Mouse (Mus musculus): ENCODE measurements around the gene Lipa. TPM values are rescaled to one million over a fixed set of nuclear protein-coding genes. Genes with fewer than 3 reads are reported as not detected.

The Lipa gene
- total RNA-seq, 2 experiments from 2014 or later: 15.8 to 17.0 TPM

DNA sequence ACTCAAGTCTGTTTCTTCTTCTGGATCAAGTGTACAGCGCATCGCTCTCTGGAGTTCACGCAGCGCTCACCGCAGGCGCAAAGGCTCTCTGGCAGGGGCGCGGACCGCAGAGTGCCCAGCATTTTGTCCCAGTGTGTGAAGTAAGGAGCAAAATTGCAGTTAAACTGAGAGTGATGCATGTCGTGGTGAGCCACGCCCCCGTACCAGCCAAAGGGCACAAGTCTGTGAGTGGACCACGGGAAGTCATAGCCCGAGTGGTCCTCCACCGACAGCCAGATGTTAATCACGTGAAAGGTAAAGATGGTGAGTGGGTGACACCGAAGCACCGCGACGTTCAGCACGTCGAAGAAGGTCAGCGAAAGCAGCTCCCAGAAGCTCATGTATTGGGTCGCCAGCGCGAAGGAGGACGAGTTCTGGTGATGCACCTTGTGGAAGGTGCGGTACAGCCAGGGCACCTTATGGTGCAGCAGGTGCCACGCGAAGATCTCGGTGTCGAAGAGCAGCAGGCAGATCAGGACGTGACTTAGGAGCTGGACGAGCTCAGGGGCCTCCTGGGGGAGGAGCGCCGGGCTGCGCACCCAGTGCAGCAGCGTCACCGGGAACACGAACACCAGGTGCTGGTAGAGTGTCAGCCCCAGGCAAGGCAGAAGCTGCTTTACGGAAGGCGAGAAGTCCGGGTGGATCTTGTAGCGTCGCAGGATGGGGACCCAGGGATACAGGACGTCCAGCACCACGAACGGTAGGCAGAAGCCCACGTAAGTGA, 52.9 kb downstream of the Lipa start:
- DNase-seq (ENCODE audit: low spot score in 2 of 2): peak; percentile 10 to 16
- intact Hi-C loops (cut with DNase I): no loop called here

DNA sequence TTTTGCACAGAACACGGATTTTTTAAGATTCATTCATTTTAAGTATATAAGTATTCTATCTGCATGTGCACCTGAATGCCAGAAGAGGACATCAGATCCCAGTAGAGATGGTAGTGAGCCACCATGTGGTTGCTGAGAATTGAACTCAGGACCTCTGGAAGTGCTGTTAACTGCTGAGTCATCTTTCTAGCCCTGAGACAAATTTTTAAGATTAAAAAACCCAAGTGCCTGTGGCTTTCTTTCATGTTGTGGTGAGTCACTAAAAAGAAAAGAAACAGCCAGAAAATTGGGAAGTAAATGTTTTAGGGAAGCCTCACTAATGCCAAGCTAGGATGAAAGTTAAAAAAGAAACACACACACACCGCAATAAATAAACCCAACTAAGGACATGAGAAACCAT, 55.6 kb downstream of the Lipa start:
- intact Hi-C loops (cut with DNase I): no loop called here
- no peak for DNase-seq (ENCODE audit: low spot score in 2 of 2)

DNA sequence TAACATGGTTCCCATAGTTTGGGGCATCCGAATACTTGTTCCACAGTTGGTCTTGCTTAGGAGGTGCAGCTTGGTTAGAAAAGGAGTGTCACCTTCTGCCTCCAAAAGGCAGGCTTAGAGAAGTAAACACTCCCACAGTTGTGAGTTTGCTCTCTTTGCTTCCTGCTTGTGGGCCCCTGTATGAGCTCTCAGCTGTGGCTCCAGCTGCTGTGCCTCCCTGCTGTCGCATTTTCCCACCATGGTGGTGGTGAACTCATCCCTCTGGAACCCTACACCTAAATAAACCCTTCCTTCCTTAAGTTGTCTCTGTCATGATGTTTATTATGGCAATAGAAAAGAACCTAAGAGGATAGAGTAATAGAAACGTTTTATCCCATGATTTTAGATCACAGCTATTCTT, 58.5 kb downstream of the Lipa start:
- DNase-seq (ENCODE audit: low spot score in 2 of 2): no peak
- intact Hi-C loops (cut with DNase I): no loop called here

DNA sequence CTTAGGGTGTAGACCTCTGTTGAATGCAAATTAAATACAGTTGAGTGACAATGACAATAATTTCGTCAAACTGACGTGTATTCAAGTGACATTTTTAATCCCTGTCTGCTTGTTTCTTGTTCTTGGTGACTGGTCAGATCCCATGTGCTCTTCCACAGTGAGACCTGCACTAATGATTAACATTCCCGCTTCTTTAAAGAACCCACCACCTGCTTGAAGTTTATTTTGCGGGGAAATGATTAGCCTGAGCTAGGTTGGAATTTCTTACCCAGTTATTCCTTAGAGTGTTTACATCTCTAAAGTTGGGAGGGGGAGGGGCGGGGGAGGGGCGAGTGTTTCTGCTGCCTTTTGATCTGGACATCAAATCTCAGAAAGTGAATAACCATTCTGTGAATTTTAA, 59.1 kb downstream of the Lipa start:
- intact Hi-C loops (cut with DNase I): no loop called here
- no peak for DNase-seq (ENCODE audit: low spot score in 2 of 2)

DNA sequence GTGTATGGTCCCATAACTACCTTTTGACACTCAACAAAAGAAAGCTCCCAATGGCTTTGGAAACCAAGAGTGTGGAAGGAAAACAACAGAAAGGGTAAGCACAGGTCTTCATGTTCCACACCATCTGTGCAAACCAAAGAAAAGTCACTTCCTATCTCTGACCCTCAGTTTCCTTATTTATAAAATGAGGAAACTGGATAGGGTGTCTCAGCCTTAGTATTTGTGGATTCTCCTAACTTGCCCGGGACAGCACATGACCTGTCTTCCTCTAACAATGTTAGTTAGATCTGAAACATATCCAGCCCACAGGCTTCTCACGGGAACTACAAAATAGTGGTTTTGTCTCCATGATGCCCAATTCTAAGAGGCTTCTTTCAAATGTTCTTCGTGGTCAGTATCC, 62.8 kb downstream of the Lipa start:
- intact Hi-C loops (cut with DNase I): no loop called here
- DNase-seq (ENCODE audit: low spot score in 2 of 2): no peak

DNA sequence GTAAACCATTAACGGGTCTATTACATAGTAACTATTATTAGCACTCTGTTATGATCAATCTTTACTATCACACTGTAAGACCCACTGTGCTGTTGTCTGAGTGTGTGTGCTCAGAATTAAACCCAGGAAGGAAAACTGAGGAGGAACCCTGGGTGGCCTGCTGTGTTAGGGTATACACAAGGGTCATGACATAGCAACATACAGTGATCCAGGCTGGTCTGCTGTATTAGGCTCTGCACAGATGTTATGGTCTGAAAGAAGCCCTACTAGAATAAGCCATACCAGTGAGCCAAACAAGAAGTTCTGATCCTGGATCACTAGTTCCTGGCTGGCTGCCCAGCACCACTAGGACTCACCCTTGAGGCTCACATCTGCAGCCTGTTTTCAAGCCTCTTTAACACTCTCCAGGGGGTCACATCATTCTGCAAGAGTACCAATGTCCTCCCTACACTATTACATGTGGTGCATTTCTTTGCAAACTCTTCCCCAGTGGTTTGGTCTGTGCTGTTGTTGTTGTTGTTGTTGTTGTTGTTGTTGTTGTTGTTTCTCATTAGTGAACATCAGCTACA, 65.7 kb downstream of the Lipa start:
- intact Hi-C loops (cut with DNase I): no loop called here
- no peak for DNase-seq (ENCODE audit: low spot score in 2 of 2)

DNA sequence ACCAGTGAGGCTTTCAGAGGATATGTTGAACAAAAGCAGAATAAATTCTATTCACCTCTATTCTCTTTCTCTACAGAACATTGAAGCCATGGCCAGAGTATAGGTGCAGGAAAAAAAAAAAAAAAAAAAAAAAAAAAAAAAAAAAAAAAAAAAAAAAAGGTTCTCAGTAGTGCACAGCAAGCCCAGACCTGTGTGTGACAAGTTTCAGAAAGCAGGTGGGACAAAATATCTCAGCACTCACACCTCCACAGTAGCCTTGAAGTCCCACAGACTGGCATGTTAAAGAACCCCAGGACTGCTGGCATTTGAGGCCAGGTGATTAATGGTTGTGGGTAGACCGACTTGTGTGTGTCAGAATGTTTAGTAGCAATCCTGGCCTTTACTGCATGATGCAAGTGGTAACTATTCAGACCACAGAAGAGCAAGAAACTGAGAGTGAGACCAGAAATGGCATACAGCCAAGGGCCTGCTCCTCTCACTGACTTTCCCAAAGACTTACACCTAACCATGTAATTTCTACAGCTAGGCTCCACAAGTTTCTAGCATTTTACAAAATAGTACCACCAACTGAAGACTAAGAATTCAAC, 76.4 kb downstream of the Lipa start:
- intact Hi-C loops (cut with DNase I): no loop called here

DNA sequence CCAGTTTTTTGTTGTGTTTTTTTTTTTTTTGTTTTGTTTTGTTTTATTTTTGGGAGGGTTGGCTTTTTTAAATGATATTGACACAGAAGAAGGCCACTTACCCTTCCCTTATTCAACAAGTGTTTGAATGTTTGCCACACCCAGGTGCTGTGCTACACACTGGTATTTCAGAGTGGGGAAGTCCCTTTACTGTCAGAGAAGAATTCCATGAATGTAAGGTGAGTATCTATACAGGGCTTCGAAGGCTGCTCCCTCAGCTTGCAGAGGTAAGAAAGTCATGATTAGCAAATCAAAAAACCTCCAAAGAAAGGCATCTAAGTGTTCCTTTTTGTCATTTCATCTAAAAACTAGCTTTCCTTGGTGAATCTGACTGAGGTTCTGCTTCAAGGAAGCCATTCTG, 78.4 kb downstream of the Lipa start:
- no peak for DNase-seq (ENCODE audit: low spot score in 2 of 2)
- intact Hi-C loops (cut with DNase I): no loop called here

More for the DNA sequence above, 76.4 kb downstream of the Lipa start:
- DNase-seq (ENCODE audit: low spot score in 2 of 2): no peak

DNA sequence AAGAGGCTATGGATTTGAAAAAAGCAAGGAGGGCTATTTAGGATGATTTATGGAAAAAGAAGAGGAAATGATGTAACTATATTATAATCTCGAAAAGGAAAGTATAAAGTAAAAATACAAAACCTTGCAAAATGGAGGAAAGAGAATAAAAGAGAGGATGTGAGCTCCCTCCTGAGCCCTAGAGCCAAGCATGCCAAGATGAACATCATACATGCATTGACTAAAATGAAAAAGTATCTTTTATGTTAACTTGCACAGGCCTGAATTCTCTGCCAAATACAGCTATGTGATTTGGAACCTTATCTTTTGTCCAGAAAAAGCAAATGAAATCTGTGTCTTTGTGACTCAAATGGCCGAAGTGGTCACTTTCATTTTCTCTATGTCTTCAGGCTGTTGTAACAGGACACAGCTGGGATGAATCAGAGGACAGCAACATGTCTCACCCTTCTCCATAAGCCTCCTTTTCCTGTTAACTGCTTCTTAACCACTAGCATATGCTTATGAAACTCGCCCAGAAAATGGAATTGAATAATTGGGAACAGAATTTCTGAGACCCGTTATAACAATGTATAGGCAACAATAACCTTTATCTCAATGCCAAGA, 81.8 kb downstream of the Lipa start:
- no peak for DNase-seq (ENCODE audit: low spot score in 2 of 2)
- intact Hi-C loops (cut with DNase I): no loop called here

DNA sequence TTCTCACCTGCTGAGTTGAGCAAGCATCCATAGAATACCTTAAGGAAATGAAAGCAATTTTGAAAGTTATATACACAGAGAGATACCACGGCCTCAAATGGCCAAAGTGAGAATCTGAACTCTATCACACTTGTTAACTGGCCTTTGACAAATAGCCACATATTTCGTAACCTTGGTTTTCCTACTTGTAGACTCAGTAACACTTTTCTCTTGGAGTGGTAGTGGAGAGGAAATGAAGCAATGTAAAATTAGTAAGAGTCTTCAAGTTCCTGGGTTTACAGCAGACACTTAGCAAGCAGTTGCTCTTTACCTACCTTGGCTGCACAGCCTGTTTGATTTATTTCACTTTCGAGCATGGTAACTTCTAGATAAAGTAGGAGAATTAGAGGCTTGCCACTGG, 82.5 kb downstream of the Lipa start:
- intact Hi-C loops (cut with DNase I): no loop called here

More for the DNA sequence above, 82.5 kb downstream of the Lipa start:
- DNase-seq (ENCODE audit: low spot score in 2 of 2): no peak

Other genes starting within 250 kb of the Lipa start
- gene Fas, start 236.8 kb downstream of the Lipa start, total RNA-seq (2021): 1 to 10 TPM; 1.6 to 1.7 TPM
- gene Ch25h, start 52.3 kb downstream of the Lipa start, total RNA-seq (2021): under 1 TPM; 0.62 to 0.77 TPM
- 1 to 10 TPM; 7.2 to 7.8 TPM for gene Ifit2, start 23.2 kb upstream of the Lipa start, total RNA-seq (2021)
- 1 to 10 TPM; 4.0 to 4.5 TPM for gene Ifit3, start 56.1 kb upstream of the Lipa start, total RNA-seq (2021)
- gene Ifit1bl1, start 74.5 kb upstream of the Lipa start, total RNA-seq (2021): 1 to 10 TPM; 1.7 to 1.8 TPM
- gene Ifit3b, start 80.5 kb upstream of the Lipa start, total RNA-seq (2021): 1 to 10 TPM; 1.5 to 2.0 TPM
- under 1 TPM; 0.27 to 0.43 TPM for gene Ifit1bl2, start 113.3 kb upstream of the Lipa start, total RNA-seq (2021)
- 1 to 10 TPM in 1 of 2 experiments, under 1 TPM in 1; 0.72 to 1.3 TPM for gene Ifit1, start 113.4 kb upstream of the Lipa start, total RNA-seq (2021)
- gene Slc16a12, start 219.8 kb upstream of the Lipa start, total RNA-seq (2021): 1 to 10 TPM; 1.8 to 2.7 TPM